Mouse (Mus musculus) liver, embryonic 14.5 days (tissue): ENCODE results near the gene Hopx. TPM values are rescaled to one million over a fixed set of nuclear protein-coding genes. Genes with fewer than 3 reads are reported as not detected.

ENCODE experiments used
- ATAC-seq: fragments of 200-750 bp; cut with Nextera tagmentation; 2 replicates; pipeline ENCODE4 v1.8.0; 2017; ENCODE audit warnings: moderate number of reproducible peaks, mild to moderate bottlenecking, moderate library complexity; ENCODE audit not compliant: insufficient read depth
- DNase-seq, 3 experiments: peaks; one replicate each; pipeline ENCODE4 v3.0.0-alpha.2; 2012 to 2013; ENCODE audit warnings: low read depth in 3 of 3, low spot score in 3 of 3
- H3K27ac ChIP-seq: fragments of 300-500 bp; sonication (generic); 2 replicates; pipeline ENCODE4 v1.5.1; 2014; ENCODE audit warnings: moderate library complexity, mild to moderate bottlenecking, control low read depth, inconsistent platforms
- H3K27me3 ChIP-seq: fragments of 300-500 bp; sonication (generic); 2 replicates; pipeline ENCODE4 v1.6.1; 2014; ENCODE audit warnings: mild to moderate bottlenecking, low read length, moderate library complexity; ENCODE audit not compliant: control insufficient read depth, insufficient read depth
- H3K36me3 ChIP-seq: fragments of 300-500 bp; sonication (generic); replicated peaks from 2 replicates; pipeline ENCODE4 v1.6.1; 2014; ENCODE audit warnings: low read depth; ENCODE audit not compliant: control insufficient read depth, insufficient read depth
- H3K4me1 ChIP-seq, 2 experiments: fragments of 200-500 bp in 1 of 2; fragments of 300-500 bp in 1 of 2; sonication (generic) in 1 of 2; replicated peaks; 2 replicates each; pipeline ENCODE4 v1.6.1; 2012 to 2014; ENCODE audit warnings: antibody characterized with exemption in 1 of 2, inconsistent platforms in 1 of 2, low read length in 1 of 2; ENCODE audit not compliant: control insufficient read depth in 2 of 2, insufficient read depth in 2 of 2
- H3K4me2 ChIP-seq: fragments of 300-500 bp; sonication (generic); 2 replicates; pipeline ENCODE4 v1.6.1; 2014; ENCODE audit warnings: low read depth, mild to moderate bottlenecking, control low read depth, moderate library complexity
- H3K4me3 ChIP-seq, 2 experiments: fragments of 200-500 bp in 1 of 2; fragments of 300-500 bp in 1 of 2; sonication (generic) in 1 of 2; 2 replicates each; pipeline ENCODE4 v1.5.1; 2012 to 2014; ENCODE audit warnings: low read depth in 2 of 2, low read length in 2 of 2, mild to moderate bottlenecking in 2 of 2, control low read depth in 1 of 2, inconsistent platforms in 1 of 2, moderate library complexity in 1 of 2; ENCODE audit not compliant: insufficient read depth in 1 of 2
- H3K9ac ChIP-seq: fragments of 300-500 bp; sonication (generic); replicated peaks from 2 replicates; pipeline ENCODE4 v1.6.1; 2014; ENCODE audit warnings: mild to moderate bottlenecking, control low read depth, moderate library complexity
- H3K9me3 ChIP-seq: fragments of 300-500 bp; sonication (generic); 2 replicates; pipeline ENCODE4 v1.6.1; 2016; ENCODE audit warnings: low read length, mixed read lengths; ENCODE audit not compliant: control insufficient read depth
- CTCF ChIP-seq: IDR thresholded peaks from 2 replicates; pipeline ENCODE4 v1.5.1; 2016; ENCODE audit warnings: antibody characterized with exemption, low read depth, control low read depth
- EP300 ChIP-seq: IDR thresholded peaks from 2 replicates; pipeline ENCODE4 v1.6.1; 2016; ENCODE audit warnings: antibody characterized with exemption, low read depth
- WGBS: fragments of 180-500 bp; shearing (Covaris S2); extraction: QIAGEN DNeasy Blood & Tissue Kit; methylation state at CpG from one replicate; pipeline ENCODE4 v1.1.7; 2014; ENCODE audit not compliant: insufficient replicate concordance; 5-methylcytosine and 5-hydroxymethylcytosine counted together
- polyA plus RNA-seq, 2 experiments: library from polyadenylated mRNA; depleted of rRNA in 1 of 2; stranded (reverse) in 1 of 2; unstranded in 1 of 2; fragments of >200 nt; fragmentation: Nextera tagmentation in 1 of 2; extraction: Ambion mirVana in 1 of 2; gene quantifications; 2 replicates each; pipeline versions ENCODE4 v1.2.1 to v1.2.3; 2012 to 2014

Gene Hopx
- polyA plus RNA-seq, 2 experiments = 0.19 to 0.74 TPM

GRCm38 (mm10) chr5:77123597-77123996 lies 8.7 kb upstream of the Hopx start:
- DNase-seq = no peak
- peaks cover 20 to 34% of the 10 kb centered on the region in 2 experiments for H3K4me1 ChIP-seq
- no peak overlapping the region for H3K4me2 ChIP-seq
- H3K9me3 ChIP-seq = no peaks in the 10 kb centered on the region
- H3K4me3 ChIP-seq = no peak overlapping the region
- no peak for TF ChIP-seq CTCF
- TF ChIP-seq EP300 = no peak
- WGBS = 49% methylated on average over 9 of the region's 9 CpGs
- H3K27ac ChIP-seq = no peak overlapping the region
- H3K36me3 ChIP-seq = no peaks in the 10 kb centered on the region
- H3K9ac ChIP-seq = no peak overlapping the region
- no peak for ATAC-seq
- H3K27me3 ChIP-seq = no peaks in the 10 kb centered on the region

- peaks cover 20 to 34% of the 10 kb centered on the region in 2 experiments for H3K4me1 ChIP-seq
- H3K27ac ChIP-seq = no peak overlapping the region
- no peak overlapping the region for H3K4me3 ChIP-seq
- no peak for ATAC-seq
- DNase-seq = no peak
- no peak for TF ChIP-seq CTCF
- no peak for TF ChIP-seq EP300
- no peaks in the 10 kb centered on the region for H3K27me3 ChIP-seq
- H3K36me3 ChIP-seq = no peaks in the 10 kb centered on the region
- 33% methylated on average over 20 of the region's 20 CpGs for WGBS
- H3K9me3 ChIP-seq = no peaks in the 10 kb centered on the region
- no peak overlapping the region for H3K9ac ChIP-seq
- H3K4me2 ChIP-seq = no peak overlapping the region
Measured at GRCm38 (mm10) chr5:77122254-77123192, 7.6 kb upstream of the Hopx start.

GRCm38 (mm10) chr5:77120701-77121100 lies 5.8 kb upstream of the Hopx start:
- no peaks in the 10 kb centered on the region for H3K27me3 ChIP-seq
- no peak overlapping the region for H3K9ac ChIP-seq
- no peaks in the 10 kb centered on the region for H3K36me3 ChIP-seq
- H3K9me3 ChIP-seq = no peaks in the 10 kb centered on the region
- no peak overlapping the region for H3K4me2 ChIP-seq
- WGBS = 42% methylated on average over 7 of the region's 7 CpGs
- peaks cover 20 to 34% of the 10 kb centered on the region in 2 experiments for H3K4me1 ChIP-seq
- DNase-seq (no peak), ATAC-seq (no peak)
- no peak overlapping the region for H3K4me3 ChIP-seq
- TF ChIP-seq EP300 = no peak
- no peak for TF ChIP-seq CTCF
- H3K27ac ChIP-seq = no peak overlapping the region

- Histone ChIP-seq H3K27me3 (no peaks in the 10 kb centered on the region), H3K4me2 (peak overlapping the region; percentile 54), H3K4me3 (peak overlapping the region in 1 of 2 experiments; percentile 6; a peak in 1 of 4 replicates), H3K36me3 (no peaks in the 10 kb centered on the region), H3K27ac (peak overlapping the region; percentile 36), H3K9me3 (no peaks in the 10 kb centered on the region), H3K4me1 (peaks cover 20 to 32% of the 10 kb centered on the region in 2 experiments), H3K9ac (peak overlapping the region; percentile 5; the same call in 1 of the 2 replicates)
- DNase-seq (peak; percentile 52 to 67 (median 61)), ATAC-seq (peak; percentile 100)
- no peak for TF ChIP-seq CTCF
- TF ChIP-seq EP300 = peak; percentile 63
- WGBS = 53% methylated on average over 19 of the region's 19 CpGs
Measured at GRCm38 (mm10) chr5:77119475-77120422, 4.8 kb upstream of the Hopx start.
